Mouse (Mus musculus): Measurements from ENCODE around the gene S100a11.

DNA sequence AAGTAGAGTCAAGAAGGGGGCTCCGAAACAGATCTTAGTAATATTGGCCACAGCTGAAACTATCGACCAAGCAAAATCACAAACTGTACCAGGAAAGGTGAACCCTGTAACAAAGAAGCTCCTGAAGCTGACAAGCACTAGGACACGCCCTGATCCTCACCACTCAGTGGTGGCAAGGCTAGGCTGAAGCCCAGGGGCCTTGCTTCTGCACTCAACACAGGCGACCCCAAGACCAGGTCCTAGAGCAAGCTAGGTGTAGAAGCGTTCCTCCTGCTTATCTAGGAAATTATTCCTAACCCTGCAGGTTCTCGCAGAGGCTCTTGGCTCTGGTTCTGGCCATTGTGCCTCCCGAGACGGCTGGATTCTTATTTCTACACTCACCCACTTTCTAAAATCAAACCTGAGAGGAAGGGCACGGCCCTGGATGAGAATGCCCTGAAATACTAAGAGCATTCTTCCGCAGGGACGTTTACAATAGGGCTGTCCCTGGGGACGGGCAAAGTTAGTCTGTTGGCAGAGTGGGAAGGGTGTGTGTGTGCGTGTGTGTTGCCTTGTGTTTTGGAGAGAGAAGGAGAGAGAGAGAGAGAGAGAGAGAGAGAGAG is 34.2 kb downstream of the S100a11 start:
- no peak for TF ChIP-seq CTCF (IDR thresholded peaks at IDR 0.05; ENCODE audit: low read depth)
- no peak for TF ChIP-seq EP300 (IDR thresholded peaks at IDR 0.05; ENCODE audit: low read depth)

Data from liver, embryonic 14.5 days (tissue).